Mouse (Mus musculus): ENCODE measurements around the gene Olfr183. TPM values are rescaled to one million over a fixed set of nuclear protein-coding genes. Genes with fewer than 3 reads are reported as not detected.

Gene Olfr183
- not detected for polyA plus RNA-seq (2015; fragmentation: Illumina TruSeq; extraction: RNeasy Lipid Tissue Mini Kit (QIAGEN cat#74804); ENCODE audit: insufficient read depth, low read depth, low replicate concordance)

DNA sequence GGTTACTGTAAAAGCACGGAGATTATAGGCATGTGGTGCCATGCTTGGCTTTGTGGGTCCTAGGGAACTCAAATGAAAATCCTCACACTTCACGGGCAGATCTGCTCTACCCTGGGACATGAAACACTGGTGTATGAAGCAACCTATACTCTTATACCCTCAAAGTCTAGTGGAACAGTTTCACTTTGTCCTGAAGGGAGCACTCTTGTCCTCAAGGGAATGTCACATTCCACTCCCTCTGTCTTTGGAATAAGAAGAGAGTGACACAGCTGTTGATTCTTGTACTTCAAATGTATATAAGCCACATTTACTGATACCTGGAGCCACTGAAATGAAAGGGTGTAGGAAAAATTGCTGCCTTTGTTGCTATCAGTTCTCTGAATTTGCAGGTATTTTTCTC lies at the start of gene Olfr183:
Olfr183 (plus strand) TSS at position 301 of the 400 bp plus-strand sequence.

DNA sequence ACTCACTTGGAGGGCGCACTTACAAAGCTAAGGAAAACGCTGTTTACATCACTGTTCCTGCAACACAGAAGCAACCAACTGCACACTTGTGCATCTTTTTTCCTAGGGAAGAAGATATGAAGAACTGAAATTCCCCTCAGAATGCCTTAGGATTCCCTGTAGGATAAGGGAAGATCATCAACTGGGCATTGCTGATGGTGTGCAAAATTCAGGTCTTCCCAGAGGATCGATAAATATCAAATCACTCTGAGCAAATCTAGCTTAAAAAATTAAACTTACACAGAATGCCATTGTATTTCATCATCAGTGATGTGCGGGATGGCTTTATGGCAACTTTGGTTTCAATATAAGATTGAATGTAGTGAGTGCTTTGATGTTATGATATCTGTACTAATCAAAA lies 35.0 kb downstream of the Olfr183 start, which contains the start of gene Olfr186:
Olfr186 (minus strand) TSS at position 101 of the 400 bp plus-strand sequence.

DNA sequence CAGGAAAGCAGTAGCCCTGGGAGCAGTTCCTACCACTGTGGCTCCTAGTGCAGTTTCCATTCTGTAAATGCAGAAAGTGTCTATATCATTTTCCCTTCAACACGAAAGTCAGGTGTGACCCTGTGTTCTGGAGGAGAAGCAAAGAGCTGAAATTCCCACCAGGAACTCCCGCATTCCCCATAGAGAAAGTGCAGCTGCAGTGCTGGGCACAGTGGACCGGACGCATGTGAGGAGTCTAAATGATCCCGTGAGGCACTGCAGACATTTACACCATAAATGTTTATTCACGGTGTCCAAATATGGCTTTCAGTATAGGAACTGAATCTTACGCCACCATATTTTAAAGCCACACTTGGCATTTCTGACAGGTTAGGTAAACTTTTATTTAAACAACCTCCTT lies 44.6 kb downstream of the Olfr183 start, which contains the start of gene Olfr187:
Olfr187 (minus strand) TSS at position 58 of the 400 bp plus-strand sequence.

Other genes with a start within 250 kb of the Olfr183 start
- not detected for gene Olfr172, start 232.2 kb upstream of the Olfr183 start, polyA plus RNA-seq (2015; fragmentation: Illumina TruSeq; extraction: RNeasy Lipid Tissue Mini Kit (QIAGEN cat#74804); ENCODE audit: insufficient read depth, low read depth, low replicate concordance)
- gene Olfr173, start 195.1 kb upstream of the Olfr183 start, polyA plus RNA-seq (2015; fragmentation: Illumina TruSeq; extraction: RNeasy Lipid Tissue Mini Kit (QIAGEN cat#74804); ENCODE audit: insufficient read depth, low read depth, low replicate concordance): not detected
- not detected for gene Olfr175-ps1, start 168.6 kb upstream of the Olfr183 start, polyA plus RNA-seq (2015; fragmentation: Illumina TruSeq; extraction: RNeasy Lipid Tissue Mini Kit (QIAGEN cat#74804); ENCODE audit: insufficient read depth, low read depth, low replicate concordance)
- gene Olfr177, start 120.6 kb upstream of the Olfr183 start, polyA plus RNA-seq (2015; fragmentation: Illumina TruSeq; extraction: RNeasy Lipid Tissue Mini Kit (QIAGEN cat#74804); ENCODE audit: insufficient read depth, low read depth, low replicate concordance): not detected
- gene Olfr178, start 103.3 kb upstream of the Olfr183 start, polyA plus RNA-seq (2015; fragmentation: Illumina TruSeq; extraction: RNeasy Lipid Tissue Mini Kit (QIAGEN cat#74804); ENCODE audit: insufficient read depth, low read depth, low replicate concordance): not detected
- not detected for gene Olfr181, start 66.6 kb upstream of the Olfr183 start, polyA plus RNA-seq (2015; fragmentation: Illumina TruSeq; extraction: RNeasy Lipid Tissue Mini Kit (QIAGEN cat#74804); ENCODE audit: insufficient read depth, low read depth, low replicate concordance)
- not detected for gene Olfr180, start 66.0 kb upstream of the Olfr183 start, polyA plus RNA-seq (2015; fragmentation: Illumina TruSeq; extraction: RNeasy Lipid Tissue Mini Kit (QIAGEN cat#74804); ENCODE audit: insufficient read depth, low read depth, low replicate concordance)
- gene Olfr186, start 34.9 kb downstream of the Olfr183 start, polyA plus RNA-seq (2015; fragmentation: Illumina TruSeq; extraction: RNeasy Lipid Tissue Mini Kit (QIAGEN cat#74804); ENCODE audit: insufficient read depth, low read depth, low replicate concordance): not detected
- gene Olfr187, start 44.4 kb downstream of the Olfr183 start, polyA plus RNA-seq (2015; fragmentation: Illumina TruSeq; extraction: RNeasy Lipid Tissue Mini Kit (QIAGEN cat#74804); ENCODE audit: insufficient read depth, low read depth, low replicate concordance): not detected
- not detected for gene Olfr190, start 82.6 kb downstream of the Olfr183 start, polyA plus RNA-seq (2015; fragmentation: Illumina TruSeq; extraction: RNeasy Lipid Tissue Mini Kit (QIAGEN cat#74804); ENCODE audit: insufficient read depth, low read depth, low replicate concordance)
- gene Olfr191, start 94.5 kb downstream of the Olfr183 start, polyA plus RNA-seq (2015; fragmentation: Illumina TruSeq; extraction: RNeasy Lipid Tissue Mini Kit (QIAGEN cat#74804); ENCODE audit: insufficient read depth, low read depth, low replicate concordance): not detected
- not detected for gene Olfr193, start 116.5 kb downstream of the Olfr183 start, polyA plus RNA-seq (2015; fragmentation: Illumina TruSeq; extraction: RNeasy Lipid Tissue Mini Kit (QIAGEN cat#74804); ENCODE audit: insufficient read depth, low read depth, low replicate concordance)
- gene Olfr194, start 125.7 kb downstream of the Olfr183 start, polyA plus RNA-seq (2015; fragmentation: Illumina TruSeq; extraction: RNeasy Lipid Tissue Mini Kit (QIAGEN cat#74804); ENCODE audit: insufficient read depth, low read depth, low replicate concordance): not detected
- gene Olfr195, start 151.7 kb downstream of the Olfr183 start, polyA plus RNA-seq (2015; fragmentation: Illumina TruSeq; extraction: RNeasy Lipid Tissue Mini Kit (QIAGEN cat#74804); ENCODE audit: insufficient read depth, low read depth, low replicate concordance): not detected
- gene Olfr196, start 175.1 kb downstream of the Olfr183 start, polyA plus RNA-seq (2015; fragmentation: Illumina TruSeq; extraction: RNeasy Lipid Tissue Mini Kit (QIAGEN cat#74804); ENCODE audit: insufficient read depth, low read depth, low replicate concordance): not detected
- not detected for gene Olfr198, start 208.2 kb downstream of the Olfr183 start, polyA plus RNA-seq (2015; fragmentation: Illumina TruSeq; extraction: RNeasy Lipid Tissue Mini Kit (QIAGEN cat#74804); ENCODE audit: insufficient read depth, low read depth, low replicate concordance)
- gene Olfr199, start 224.4 kb downstream of the Olfr183 start, polyA plus RNA-seq (2015; fragmentation: Illumina TruSeq; extraction: RNeasy Lipid Tissue Mini Kit (QIAGEN cat#74804); ENCODE audit: insufficient read depth, low read depth, low replicate concordance): not detected